Mouse (Mus musculus) urinary bladder, postnatal 25 days (tissue): ENCODE data around the gene Hist1h2ba.

Experiments used
- DNase-seq: peaks from one replicate; pipeline ENCODE4 v3.0.0; 2022; ENCODE audit warnings: low spot score

Hist1h2ba gene

DNA sequence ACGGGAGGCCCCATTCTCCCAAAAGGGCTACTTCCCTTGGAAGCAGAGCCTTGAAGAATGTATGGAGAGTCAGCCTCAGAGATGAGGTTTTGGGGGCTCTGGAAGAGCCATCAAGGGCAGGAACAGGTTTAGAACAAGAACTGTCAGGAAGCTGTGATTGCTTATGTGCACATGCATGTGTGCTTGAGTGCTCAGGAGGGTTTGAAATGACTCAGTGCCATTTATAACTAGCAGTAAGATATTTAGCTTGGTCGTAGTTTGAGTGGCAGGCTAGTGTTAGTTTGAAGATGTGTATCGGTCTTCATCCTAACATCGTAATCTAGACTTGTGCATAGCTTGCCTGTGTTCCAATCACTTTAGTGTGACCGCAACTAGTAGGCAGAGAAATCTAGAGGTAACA is 27.1 kb downstream of the Hist1h2ba start:
- DNase-seq: no peak

DNA sequence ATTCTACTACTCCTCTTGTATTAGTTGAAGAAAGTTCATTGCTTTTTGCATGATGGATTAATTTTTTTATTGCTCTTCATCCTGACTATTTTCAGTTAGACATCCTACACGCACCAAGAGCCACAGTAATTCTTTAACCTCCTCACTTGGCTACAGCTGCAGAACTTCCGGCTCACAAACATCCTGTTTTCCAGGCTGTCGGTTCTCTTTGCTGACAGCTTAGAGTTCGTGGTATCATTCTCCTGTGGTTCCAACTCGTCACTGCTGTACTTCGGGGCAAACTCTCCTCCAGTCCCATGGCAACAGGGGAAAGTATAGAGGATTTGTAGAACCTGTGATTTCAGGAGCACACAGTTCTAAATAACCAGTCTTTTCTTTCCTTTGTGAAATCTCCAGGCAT is 35.7 kb downstream of the Hist1h2ba start:
- no peak for DNase-seq

DNA sequence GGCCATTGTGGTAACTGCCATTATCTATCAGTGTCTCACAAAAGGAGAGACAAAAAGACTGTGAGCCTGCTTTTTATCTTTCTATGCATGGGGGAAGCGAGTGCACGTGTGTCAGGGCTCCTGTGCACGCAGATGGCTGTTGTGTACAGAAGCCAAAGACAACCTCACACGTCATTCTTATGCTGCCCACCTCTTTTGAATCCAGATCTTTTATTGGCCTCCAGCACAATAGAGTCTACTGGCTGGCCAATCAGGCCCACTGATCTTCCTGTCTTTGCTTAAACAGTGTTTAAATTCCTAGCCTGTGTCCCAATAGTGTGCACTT is 40.7 kb downstream of the Hist1h2ba start:
- DNase-seq: no peak

DNA sequence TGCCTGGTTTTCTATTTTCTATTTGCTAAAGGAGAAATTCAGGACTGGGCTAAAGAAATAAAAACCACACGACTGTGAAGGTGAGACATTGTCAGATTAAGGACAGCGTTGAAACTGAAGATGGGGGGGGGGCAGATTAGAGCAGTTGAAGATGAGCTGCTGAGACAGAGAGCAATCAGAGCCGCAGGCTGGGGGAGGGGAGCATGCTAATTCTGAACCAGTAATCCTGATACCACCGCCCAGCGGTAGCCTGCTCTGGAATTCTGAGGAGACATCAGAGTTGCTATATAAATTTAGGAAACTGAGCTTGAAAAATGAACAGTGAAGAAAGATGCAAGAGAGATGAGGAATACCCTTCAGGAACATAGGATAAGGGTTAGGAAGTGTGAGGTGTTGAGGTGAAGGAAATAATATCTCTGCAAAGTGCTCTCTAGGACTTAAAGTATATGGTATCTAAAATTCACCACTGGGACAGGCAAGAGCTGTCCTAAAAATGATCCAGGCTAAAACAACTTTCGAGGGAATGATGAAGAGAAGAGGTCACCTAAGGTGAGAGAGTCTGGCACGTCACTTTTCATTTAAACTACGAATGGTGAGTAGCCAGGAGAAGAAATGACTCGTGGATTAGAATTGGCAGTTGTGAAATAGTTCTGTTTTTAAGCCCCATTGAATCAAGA is 41.2 kb downstream of the Hist1h2ba start:
- no peak for DNase-seq

DNA sequence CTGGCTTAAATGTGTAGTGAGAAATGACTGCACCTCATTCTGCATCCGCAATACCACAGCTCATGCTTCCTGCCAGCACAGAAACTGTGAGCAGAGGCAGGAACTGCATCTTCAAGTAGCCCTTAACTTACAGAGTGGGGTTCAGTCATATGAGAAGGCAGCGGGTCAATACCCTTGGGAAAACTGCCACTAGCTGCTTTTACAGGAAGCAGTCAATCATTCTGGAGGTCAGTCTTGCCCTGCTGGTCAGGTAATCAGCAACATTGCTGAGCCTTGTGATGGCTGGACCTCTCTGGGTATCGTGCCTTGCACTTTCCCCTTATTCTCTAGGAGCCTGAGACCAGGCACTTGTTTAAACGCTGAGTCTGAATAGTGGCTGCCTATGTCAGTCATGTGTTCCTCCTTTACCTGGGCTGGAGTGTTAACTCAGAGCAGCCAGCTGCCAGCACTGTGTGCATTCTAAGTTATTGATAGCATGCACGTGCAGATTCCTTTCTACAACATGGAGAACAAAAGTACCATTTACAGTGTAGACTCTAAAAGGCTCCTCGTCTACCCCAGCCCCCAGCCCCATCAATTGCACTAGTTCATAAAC is 44.8 kb downstream of the Hist1h2ba start:
- DNase-seq: no peak

DNA sequence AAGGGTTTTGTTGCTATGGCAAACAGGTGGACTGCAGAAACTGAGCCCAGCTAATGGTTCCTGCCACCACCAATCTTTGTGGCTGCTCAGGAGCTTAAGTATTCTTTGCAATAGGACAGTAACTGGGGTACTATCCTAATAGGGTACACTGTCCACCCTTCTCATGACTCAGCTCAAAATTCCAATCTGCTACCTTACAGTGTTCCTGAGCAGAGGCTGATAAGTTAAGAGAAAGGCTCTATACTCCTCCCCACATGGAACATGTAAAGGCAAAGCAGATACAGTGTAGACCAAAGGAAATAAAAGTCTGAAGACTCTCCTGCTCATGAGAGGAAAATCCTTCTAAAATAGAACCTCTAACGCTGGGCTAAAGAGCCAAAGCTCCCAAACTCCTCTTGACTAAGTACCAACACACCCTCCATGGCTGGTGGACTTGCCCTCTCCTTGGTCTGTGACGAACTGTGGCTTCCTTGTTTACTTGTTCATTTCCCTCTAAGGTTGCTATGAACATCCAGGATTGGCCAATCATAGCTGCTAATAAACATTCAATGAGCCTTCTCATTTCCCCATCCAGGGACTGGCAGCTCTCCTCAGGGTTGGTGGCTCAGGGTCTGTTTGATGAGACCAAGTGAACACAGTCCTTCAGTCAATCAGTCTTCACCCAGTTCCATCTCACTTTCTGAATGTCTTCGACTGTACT is 46.8 kb downstream of the Hist1h2ba start:
- DNase-seq: no peak

DNA sequence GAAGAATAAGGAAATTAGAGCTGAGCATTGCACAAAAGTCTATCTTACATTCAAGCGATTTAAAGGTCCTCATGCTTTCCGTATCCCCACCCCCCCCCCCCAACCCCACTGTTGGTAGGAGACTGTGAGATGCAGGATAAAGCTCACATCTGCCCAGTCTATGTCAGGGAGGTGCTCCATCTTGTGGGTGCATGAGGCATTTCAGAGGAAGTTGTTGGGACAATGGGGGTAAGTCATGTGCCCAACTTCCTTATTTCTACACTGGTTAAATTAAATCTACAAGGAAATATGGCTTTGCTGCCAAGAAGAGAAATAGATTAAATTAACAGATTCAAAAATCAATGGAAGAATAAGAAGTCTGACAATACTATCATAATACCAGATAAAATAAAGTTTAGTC is 48.4 kb downstream of the Hist1h2ba start:
- DNase-seq: no peak
